Mouse (Mus musculus) olfactory bulb, adult 2 months (tissue): ENCODE results near the gene Nhsl1.

Experiments used
- CTCF ChIP-seq: fragments of 200-500 bp; IDR thresholded peaks from 2 replicates; pipeline ENCODE4 v1.5.1; 2012; ENCODE audit warnings: low read depth, mild to moderate bottlenecking, low read length, moderate library complexity; ENCODE audit not compliant: insufficient read depth
- POLR2A ChIP-seq: fragments of 200-500 bp; IDR thresholded peaks from 2 replicates; pipeline ENCODE4 v1.6.1; 2012; ENCODE audit warnings: mild to moderate bottlenecking, low read depth, low read length, moderate library complexity; ENCODE audit not compliant: insufficient read depth

DNA sequence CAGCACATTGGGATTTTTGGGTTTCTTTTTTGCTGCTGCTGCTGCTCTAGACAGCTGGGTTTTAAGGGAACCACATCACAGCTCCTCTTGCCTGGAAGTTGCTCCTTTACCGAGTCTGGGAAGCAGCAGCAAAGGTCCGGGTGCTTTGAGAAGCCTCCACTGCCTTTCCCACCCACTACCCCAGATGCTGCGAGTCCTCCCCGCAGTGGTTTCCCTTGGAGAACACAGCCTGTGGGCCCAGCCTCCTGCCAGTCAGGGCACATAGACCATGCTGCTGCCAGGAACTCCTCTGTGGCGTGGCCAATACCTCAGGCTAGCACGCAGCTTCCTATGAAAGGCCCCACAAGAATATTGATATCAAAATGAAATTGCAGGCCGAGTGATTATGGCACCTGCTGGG, 178.3 kb downstream of the Nhsl1 start:
- no peak for TF ChIP-seq CTCF
- TF ChIP-seq POLR2A: no peak
